Comparison of ENCODE assay signal across 8 mouse cellular contexts in the genomic region with DNA sequence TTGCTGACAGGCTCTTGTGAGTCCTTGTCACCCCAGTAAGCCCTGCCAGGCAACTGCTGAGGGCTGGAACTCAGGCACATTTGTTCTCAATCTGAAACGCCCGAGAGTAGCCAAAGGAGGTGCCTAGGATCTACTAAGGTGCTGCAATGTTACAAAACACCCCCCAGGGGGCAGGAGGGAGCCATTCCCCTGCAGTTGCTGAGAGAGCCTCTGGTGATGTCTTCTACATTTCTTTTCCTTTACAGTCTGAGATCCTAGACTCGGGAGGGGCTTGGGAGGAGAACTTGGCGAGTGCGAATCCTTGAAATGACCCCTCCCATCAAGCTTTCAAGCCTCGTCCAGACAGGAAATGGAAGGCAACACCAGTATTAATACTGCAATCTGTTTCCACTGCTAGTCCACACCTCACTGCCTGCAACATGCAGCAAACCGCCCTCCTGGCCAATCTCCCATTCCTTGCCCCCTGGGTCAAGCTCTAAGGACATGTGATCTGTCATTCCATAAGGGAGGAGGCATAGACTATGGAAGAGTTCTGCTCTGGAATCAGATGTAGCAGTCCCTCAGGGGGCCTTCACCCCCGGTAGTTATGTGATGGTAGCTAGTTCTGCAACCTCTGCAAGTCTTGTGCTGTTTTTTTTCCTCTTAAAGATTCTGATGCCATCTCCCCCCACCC. TPM values are rescaled to one million over a fixed set of nuclear protein-coding genes. Genes with fewer than 3 reads are reported as not detected.
DNase-seq lines count a peak whose midpoint lies in the region; ATAC-seq lines count a peak whose summit lies in the region.

No protein-coding gene starts in this region.

- H3K4me3 ChIP-seq in embryonic facial prominence, embryonic 14.5 days (ENCODE audit: low read depth, low read length) = no peak overlapping the region
- H3K4me3 ChIP-seq in hindbrain, embryonic 15.5 days = no peak overlapping the region
- no peak overlapping the region for H3K4me3 ChIP-seq in limb, embryonic 11.5 days (ENCODE audit: low read depth, low read length)
- H3K4me3 ChIP-seq in neural tube, embryonic 15.5 days (replicated peaks) = no peak overlapping the region

- H3K4me1 ChIP-seq in embryonic facial prominence, embryonic 14.5 days (ENCODE audit: control insufficient read depth, insufficient read depth, low read length) = peaks cover 3% of the 10 kb centered on the region; the same call in 1 of the 2 replicates
- H3K4me1 ChIP-seq in hindbrain, embryonic 15.5 days (replicated peaks) = peaks cover 5% of the 10 kb centered on the region; the same call in 1 of the 2 replicates
- H3K4me1 ChIP-seq in limb, embryonic 11.5 days (ENCODE audit: control insufficient read depth, insufficient read depth, low read length) = no peaks in the 10 kb centered on the region
- H3K4me1 ChIP-seq in neural tube, embryonic 15.5 days = peaks cover 9% of the 10 kb centered on the region; the same call in 1 of the 2 replicates

- peak; percentile 47; the same call in 1 of the 2 replicates for ATAC-seq in embryonic facial prominence, embryonic 14.5 days (ENCODE audit: low read depth)
- ATAC-seq in hindbrain, embryonic 15.5 days (ENCODE audit: low FRiP score, low read depth) = peak; percentile 28; the same call in 1 of the 2 replicates
- ATAC-seq in limb, embryonic 11.5 days (ENCODE audit: insufficient number of reproducible peaks, low FRiP score, low TSS enrichment, low read depth) = no peak
- peak; percentile 52 for ATAC-seq in neural tube, embryonic 15.5 days (ENCODE audit: low FRiP score)
- ATAC-seq in inflammation-experienced regulatory T-cells, adult 6 months = no peak

- H3K4me2 ChIP-seq in embryonic facial prominence, embryonic 14.5 days (ENCODE audit: low read depth, low read length) = no peak overlapping the region
- H3K4me2 ChIP-seq in hindbrain, embryonic 15.5 days = no peak overlapping the region
- no peak overlapping the region for H3K4me2 ChIP-seq in limb, embryonic 11.5 days (ENCODE audit: low read depth, severe bottlenecking)
- H3K4me2 ChIP-seq in neural tube, embryonic 15.5 days = no peak overlapping the region

- H3K27me3 ChIP-seq in embryonic facial prominence, embryonic 14.5 days (replicated peaks; ENCODE audit: control insufficient read depth, insufficient read depth, low read length) = no peaks in the 10 kb centered on the region
- H3K27me3 ChIP-seq in hindbrain, embryonic 15.5 days = no peaks in the 10 kb centered on the region
- H3K27me3 ChIP-seq in limb, embryonic 11.5 days (ENCODE audit: control insufficient read depth, insufficient read depth, low read length) = no peaks in the 10 kb centered on the region
- H3K27me3 ChIP-seq in neural tube, embryonic 15.5 days (replicated peaks) = no peaks in the 10 kb centered on the region

- peak overlapping the region; percentile 4; the same call in 1 of the 2 replicates for H3K9ac ChIP-seq in embryonic facial prominence, embryonic 14.5 days (ENCODE audit: low read depth, low read length)
- no peak overlapping the region for H3K9ac ChIP-seq in hindbrain, embryonic 15.5 days
- no peak overlapping the region for H3K9ac ChIP-seq in limb, embryonic 11.5 days (ENCODE audit: low read length)
- H3K9ac ChIP-seq in neural tube, embryonic 15.5 days (replicated peaks) = no peak overlapping the region

- peak; percentile 56 for DNase-seq in ovary, postnatal 14 days (ENCODE audit: low spot score)
- DNase-seq in ovary, postnatal 10 days (ENCODE audit: low spot score) = no peak
- DNase-seq in adrenal gland, postnatal 4 days (ENCODE audit: low spot score in 2 of 2) = peak; percentile 43 to 46
- peak; percentile 57 for DNase-seq in embryonic facial prominence, embryonic 14.5 days (ENCODE audit: low spot score)
- peak; percentile 78 for DNase-seq in limb, embryonic 11.5 days (ENCODE audit: low spot score)

- no peaks in the 10 kb centered on the region for H3K36me3 ChIP-seq in embryonic facial prominence, embryonic 14.5 days (ENCODE audit: control insufficient read depth, insufficient read depth, low read length)
- no peaks in the 10 kb centered on the region for H3K36me3 ChIP-seq in hindbrain, embryonic 15.5 days
- H3K36me3 ChIP-seq in limb, embryonic 11.5 days (ENCODE audit: control insufficient read depth, insufficient read depth, low read length) = no peaks in the 10 kb centered on the region
- H3K36me3 ChIP-seq in neural tube, embryonic 15.5 days = no peaks in the 10 kb centered on the region

- WGBS in embryonic facial prominence, embryonic 14.5 days = 16% methylated on average over 8 of the region's 8 CpGs
- 28% methylated on average over 8 of the region's 8 CpGs for WGBS in hindbrain, embryonic 15.5 days
- whole genome bisulfite sequencing in limb, embryonic 11.5 days = 27% methylated on average over 8 of the region's 8 CpGs
- WGBS in neural tube, embryonic 15.5 days = 39% methylated on average over 8 of the region's 8 CpGs

- no peak overlapping the region for H3K27ac ChIP-seq in embryonic facial prominence, embryonic 14.5 days (replicated peaks; ENCODE audit: low read depth, low read length)
- no peak overlapping the region for H3K27ac ChIP-seq in hindbrain, embryonic 15.5 days (replicated peaks)
- no peak overlapping the region for H3K27ac ChIP-seq in limb, embryonic 11.5 days (replicated peaks; ENCODE audit: low read depth, low read length)
- H3K27ac ChIP-seq in neural tube, embryonic 15.5 days (replicated peaks) = no peak overlapping the region

- H3K9me3 ChIP-seq in embryonic facial prominence, embryonic 14.5 days (ENCODE audit: control insufficient read depth, low read length) = no peaks in the 10 kb centered on the region
- no peaks in the 10 kb centered on the region for H3K9me3 ChIP-seq in hindbrain, embryonic 15.5 days
- H3K9me3 ChIP-seq in limb, embryonic 11.5 days (ENCODE audit: control insufficient read depth, low read length) = no peaks in the 10 kb centered on the region
- H3K9me3 ChIP-seq in neural tube, embryonic 15.5 days (replicated peaks) = no peaks in the 10 kb centered on the region

RNA-seq across cellular contexts. Expression of gene Otof, which starts 38.0 kb away (rescaled TPM):
- under 1 TPM; 0.17 to 0.22 TPM for total RNA-seq in adrenal gland, postnatal 4 days (2021)
- 0.47 and 0.54 TPM in 2 replicates for polyA plus RNA-seq in embryonic facial prominence, embryonic 14.5 days (2014; fragmentation: Nextera tagmentation; extraction: Ambion mirVana)
- polyA plus RNA-seq in hindbrain, embryonic 15.5 days (2015; fragmentation: Nextera tagmentation; extraction: Ambion mirVana) = 6.8 and 7.9 TPM in 2 replicates
- polyA plus RNA-seq in limb, embryonic 11.5 days (2014; fragmentation: Nextera tagmentation; extraction: Ambion mirVana) = 0.07 TPM in 1 of 2 replicates, not detected in the other
- 7.2 and 7.8 TPM in 2 replicates for polyA plus RNA-seq in neural tube, embryonic 15.5 days (2015; fragmentation: Nextera tagmentation; extraction: Ambion mirVana)
- not detected for polyA plus RNA-seq in inflammation-experienced regulatory T-cells, adult 6 months (2017; shearing (Covaris generic))

RNA-seq across cellular contexts. Expression of gene 1700001C02Rik, which starts 42.1 kb away (rescaled TPM):
- not detected for total RNA-seq in adrenal gland, postnatal 4 days (2021)
- polyA plus RNA-seq in embryonic facial prominence, embryonic 14.5 days (2014; fragmentation: Nextera tagmentation; extraction: Ambion mirVana) = 1.00 and 5.9 TPM in 2 replicates
- 1.5 and 1.6 TPM in 2 replicates for polyA plus RNA-seq in hindbrain, embryonic 15.5 days (2015; fragmentation: Nextera tagmentation; extraction: Ambion mirVana)
- not detected in 2 replicates for polyA plus RNA-seq in limb, embryonic 11.5 days (2014; fragmentation: Nextera tagmentation; extraction: Ambion mirVana)
- polyA plus RNA-seq in neural tube, embryonic 15.5 days (2015; fragmentation: Nextera tagmentation; extraction: Ambion mirVana) = 0.36 and 0.65 TPM in 2 replicates
- polyA plus RNA-seq in inflammation-experienced regulatory T-cells, adult 6 months (2017; shearing (Covaris generic)) = not detected

Comparison
In these comparisons a context has a peak if more than half of its experiments do, and no peak if none do; other contexts are left out.
1. ATAC-seq: peak in embryonic facial prominence, embryonic 14.5 days (single experiment), hindbrain, embryonic 15.5 days (single experiment) and neural tube, embryonic 15.5 days (single experiment); none in limb, embryonic 11.5 days (single experiment) and inflammation-experienced regulatory T-cells, adult 6 months (single experiment).